Mouse (Mus musculus) heart, adult 10 weeks (tissue): ENCODE results near the gene Pkhd1. TPM values are rescaled to one million over a fixed set of nuclear protein-coding genes. Genes with fewer than 3 reads are reported as not detected.

Experiments
- polyA plus RNA-seq: library from polyadenylated mRNA; stranded (reverse); fragments of 350-450 nt; fragmentation: Illumina TruSeq; extraction: RNeasy Lipid Tissue Mini Kit (QIAGEN cat#74804); gene quantifications from one replicate; pipeline ENCODE4 v1.2.3, GENCODE M21; 2014; ENCODE audit warnings: low read depth, low replicate concordance

Gene Pkhd1
- not detected for polyA plus RNA-seq

DNA sequence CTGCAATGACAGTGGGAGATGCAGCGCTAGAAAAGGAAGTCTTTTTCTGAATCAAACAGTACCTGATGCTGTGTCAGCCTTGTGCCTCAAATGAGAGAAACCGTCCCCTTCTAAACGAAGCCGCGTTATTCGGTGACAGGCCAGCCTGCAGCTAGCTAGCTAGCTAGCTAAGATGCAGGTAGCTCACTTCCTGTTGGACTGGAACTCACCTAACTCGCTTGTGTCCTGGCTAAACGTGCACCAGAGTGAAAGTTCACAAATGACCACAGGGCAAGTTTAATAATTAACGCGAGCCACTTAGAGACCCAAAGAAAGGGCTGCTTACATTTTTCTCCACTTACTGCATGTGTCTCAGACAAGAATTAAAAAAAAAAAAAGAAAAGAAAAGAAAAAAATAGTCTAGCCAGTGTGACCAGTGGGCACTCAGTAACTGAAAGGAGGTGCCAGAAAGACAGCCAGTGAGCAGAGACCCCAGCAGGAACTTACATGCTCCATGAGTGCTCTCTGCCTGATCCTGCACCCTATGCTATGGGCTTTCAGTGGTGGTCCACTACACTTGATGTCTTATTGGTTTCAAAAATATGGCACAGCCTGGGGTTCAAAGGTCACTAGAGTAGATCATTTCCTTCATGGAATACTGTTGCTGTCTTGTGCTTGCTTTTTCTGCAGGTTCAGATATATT lies at the start of gene Pkhd1:
Gene Pkhd1 (minus strand): TSS at position 216 of the 682 bp plus-strand sequence.

Other genes with a start within 250 kb of the Pkhd1 start
- gene Il17a, start 112.8 kb upstream of the Pkhd1 start, polyA plus RNA-seq = not detected
- gene Il17f, start 172.6 kb upstream of the Pkhd1 start, polyA plus RNA-seq = not detected
- 6.8 TPM for gene Mcm3, start 202.2 kb upstream of the Pkhd1 start, polyA plus RNA-seq